Mouse (Mus musculus): ENCODE data around the gene Trappc5. TPM values are rescaled to one million over a fixed set of nuclear protein-coding genes. Genes with fewer than 3 reads are reported as not detected.

The Trappc5 gene
- polyA plus RNA-seq, 1 experiment = 36.7 TPM

- TF ChIP-seq USF1 (IDR thresholded peaks at IDR 0.05; ENCODE audit: low read depth) = no peak
- TF ChIP-seq MYOD1 (IDR thresholded peaks at IDR 0.05; ENCODE audit: control insufficient read depth, insufficient read length, low read depth) = no peak
- no peak for TF ChIP-seq MYOG (IDR thresholded peaks at IDR 0.05; ENCODE audit: control insufficient read depth, extremely low read depth, insufficient read length)
- no peak for TF ChIP-seq CTCF (IDR thresholded peaks at IDR 0.05; ENCODE audit: control insufficient read depth, insufficient read depth, insufficient read length)
- no peak for TF ChIP-seq FOSL1 (IDR thresholded peaks at IDR 0.05; ENCODE audit: insufficient read depth, low read length, poor library complexity, severe bottlenecking)
- Histone ChIP-seq H3K4me3 (ENCODE audit: insufficient read depth, poor library complexity, severe bottlenecking) (no peak overlapping the region), H3K79me3 (ENCODE audit: low read depth) (no peaks in the 10 kb centered on the region), H3K36me3 (ENCODE audit: control insufficient read depth, insufficient read depth) (no peaks in the 10 kb centered on the region), H3K79me2 (ENCODE audit: control insufficient read depth, insufficient read depth) (no peaks in the 10 kb centered on the region), H3ac (ENCODE audit: control insufficient read depth, insufficient read length, low read depth) (no peak overlapping the region), H3K27me3 (ENCODE audit: control insufficient read depth, insufficient read depth, insufficient read length) (peaks cover 37% of the 10 kb centered on the region)
These were observed 21.2 kb upstream of the Trappc5 start for GRCm38 (mm10) chr8:3654726-3655508.

GRCm38 (mm10) chr8:3655526-3655925, 20.6 kb upstream of the Trappc5 start, which contains the start of gene Retn:
Retn (plus strand) TSS chr8:3655770.
- H3K79me3 ChIP-seq (ENCODE audit: low read depth) = no peaks in the 10 kb centered on the region
- peaks cover 32% of the 10 kb centered on the region for H3K27me3 ChIP-seq (ENCODE audit: control insufficient read depth, insufficient read depth, insufficient read length)
- TF ChIP-seq MAX (IDR thresholded peaks at IDR 0.05) (no peak), MYOD1 (IDR thresholded peaks at IDR 0.05; ENCODE audit: control insufficient read depth, insufficient read length, low read depth) (no peak), USF1 (IDR thresholded peaks at IDR 0.05; ENCODE audit: low read depth) (no peak), CTCF (IDR thresholded peaks at IDR 0.05; ENCODE audit: control insufficient read depth, insufficient read depth, insufficient read length) (no peak), CEBPB (IDR thresholded peaks at IDR 0.05; ENCODE audit: low read depth) (no peak), FOSL1 (IDR thresholded peaks at IDR 0.05; ENCODE audit: insufficient read depth, low read length, poor library complexity, severe bottlenecking) (no peak), MYOG (IDR thresholded peaks at IDR 0.05; ENCODE audit: control insufficient read depth, extremely low read depth, insufficient read length) (no peak)
- no peak within 1 kb of the TSS for H3K4me3 ChIP-seq (ENCODE audit: insufficient read depth, poor library complexity, severe bottlenecking)
- H3K79me2 ChIP-seq (ENCODE audit: control insufficient read depth, insufficient read depth) = no peaks in the 10 kb centered on the region
- no peak within 1 kb of the TSS for H3ac ChIP-seq (ENCODE audit: control insufficient read depth, insufficient read length, low read depth)
- H3K36me3 ChIP-seq (ENCODE audit: control insufficient read depth, insufficient read depth) = no peaks in the 10 kb centered on the region

GRCm38 (mm10) chr8:3656725-3657381, 19.2 kb upstream of the Trappc5 start:
- no peak for TF ChIP-seq CEBPB (IDR thresholded peaks at IDR 0.05; ENCODE audit: low read depth)
- TF ChIP-seq CTCF (IDR thresholded peaks at IDR 0.05; ENCODE audit: control insufficient read depth, insufficient read depth, insufficient read length) = no peak
- no peak for TF ChIP-seq MAX (IDR thresholded peaks at IDR 0.05)
- TF ChIP-seq MYOG (IDR thresholded peaks at IDR 0.05; ENCODE audit: control insufficient read depth, extremely low read depth, insufficient read length) = no peak
- TF ChIP-seq USF1 (IDR thresholded peaks at IDR 0.05; ENCODE audit: low read depth) = no peak
- TF ChIP-seq FOSL1 (IDR thresholded peaks at IDR 0.05; ENCODE audit: insufficient read depth, low read length, poor library complexity, severe bottlenecking) = no peak
- TF ChIP-seq MYOD1 (IDR thresholded peaks at IDR 0.05; ENCODE audit: control insufficient read depth, insufficient read length, low read depth) = no peak
- Histone ChIP-seq H3K36me3 (ENCODE audit: control insufficient read depth, insufficient read depth) (no peaks in the 10 kb centered on the region), H3K79me3 (ENCODE audit: low read depth) (no peaks in the 10 kb centered on the region), H3ac (ENCODE audit: control insufficient read depth, insufficient read length, low read depth) (no peak overlapping the region), H3K27me3 (ENCODE audit: control insufficient read depth, insufficient read depth, insufficient read length) (peaks cover 26% of the 10 kb centered on the region), H3K79me2 (ENCODE audit: control insufficient read depth, insufficient read depth) (no peaks in the 10 kb centered on the region), H3K4me3 (ENCODE audit: insufficient read depth, poor library complexity, severe bottlenecking) (no peak overlapping the region)

GRCm38 (mm10) chr8:3660889-3661288, 15.2 kb upstream of the Trappc5 start:
- Histone ChIP-seq H3K79me2 (ENCODE audit: control insufficient read depth, insufficient read depth) (no peaks in the 10 kb centered on the region), H3ac (ENCODE audit: control insufficient read depth, insufficient read length, low read depth) (no peak overlapping the region), H3K79me3 (ENCODE audit: low read depth) (no peaks in the 10 kb centered on the region), H3K36me3 (ENCODE audit: control insufficient read depth, insufficient read depth) (no peaks in the 10 kb centered on the region), H3K4me3 (ENCODE audit: insufficient read depth, poor library complexity, severe bottlenecking) (no peak overlapping the region), H3K27me3 (ENCODE audit: control insufficient read depth, insufficient read depth, insufficient read length) (peaks cover 21% of the 10 kb centered on the region)
- TF ChIP-seq MAX (IDR thresholded peaks at IDR 0.05) (no peak), USF1 (IDR thresholded peaks at IDR 0.05; ENCODE audit: low read depth) (no peak), CEBPB (IDR thresholded peaks at IDR 0.05; ENCODE audit: low read depth) (no peak), CTCF (IDR thresholded peaks at IDR 0.05; ENCODE audit: control insufficient read depth, insufficient read depth, insufficient read length) (no peak), FOSL1 (IDR thresholded peaks at IDR 0.05; ENCODE audit: insufficient read depth, low read length, poor library complexity, severe bottlenecking) (no peak), MYOD1 (IDR thresholded peaks at IDR 0.05; ENCODE audit: control insufficient read depth, insufficient read length, low read depth) (no peak), MYOG (IDR thresholded peaks at IDR 0.05; ENCODE audit: control insufficient read depth, extremely low read depth, insufficient read length) (no peak)

GRCm38 (mm10) chr8:3664405-3664804, 11.7 kb upstream of the Trappc5 start:
- no peaks in the 10 kb centered on the region for H3K36me3 ChIP-seq (ENCODE audit: control insufficient read depth, insufficient read depth)
- no peak overlapping the region for H3ac ChIP-seq (ENCODE audit: control insufficient read depth, insufficient read length, low read depth)
- TF ChIP-seq CEBPB (IDR thresholded peaks at IDR 0.05; ENCODE audit: low read depth) (no peak), MAX (IDR thresholded peaks at IDR 0.05) (no peak), MYOG (IDR thresholded peaks at IDR 0.05; ENCODE audit: control insufficient read depth, extremely low read depth, insufficient read length) (no peak), USF1 (IDR thresholded peaks at IDR 0.05; ENCODE audit: low read depth) (no peak), MYOD1 (IDR thresholded peaks at IDR 0.05; ENCODE audit: control insufficient read depth, insufficient read length, low read depth) (no peak), FOSL1 (IDR thresholded peaks at IDR 0.05; ENCODE audit: insufficient read depth, low read length, poor library complexity, severe bottlenecking) (no peak), CTCF (IDR thresholded peaks at IDR 0.05; ENCODE audit: control insufficient read depth, insufficient read depth, insufficient read length) (no peak)
- H3K79me2 ChIP-seq (ENCODE audit: control insufficient read depth, insufficient read depth) = no peaks in the 10 kb centered on the region
- H3K79me3 ChIP-seq (ENCODE audit: low read depth) = no peaks in the 10 kb centered on the region
- H3K27me3 ChIP-seq (ENCODE audit: control insufficient read depth, insufficient read depth, insufficient read length) = peaks cover 36% of the 10 kb centered on the region
- H3K4me3 ChIP-seq (ENCODE audit: insufficient read depth, poor library complexity, severe bottlenecking) = no peak overlapping the region
